Mouse (Mus musculus): ENCODE results near the gene Erbb3.

- TF ChIP-seq CTCF (IDR thresholded peaks at IDR 0.05; ENCODE audit: insufficient read depth, low read length): no peak
- no peak for TF ChIP-seq POLR2A (IDR thresholded peaks at IDR 0.05; ENCODE audit: borderline replicate concordance, extremely low read depth, low read depth, low read length)
Observed at GRCm38 (mm10) chr10:128579731-128580130, 9.7 kb downstream of the Erbb3 start.

All from lung, adult 2 months (tissue).